Mouse (Mus musculus) thymus, adult 2 months (tissue): ENCODE data around the gene Usp39. TPM values are rescaled to one million over a fixed set of nuclear protein-coding genes. Genes with fewer than 3 reads are reported as not detected.

Source experiments
- DNase-seq: peaks from one replicate; pipeline ENCODE4 v3.0.0; 2021
- H3K27ac ChIP-seq: fragments of 200-500 bp; 2 replicates; pipeline ENCODE4 v1.5.1; 2012; ENCODE audit warnings: low read length, control low read depth; ENCODE audit not compliant: control insufficient read depth, insufficient read depth
- H3K27me3 ChIP-seq: fragments of 200-500 bp; 2 replicates; pipeline ENCODE4 v1.6.1; 2012; ENCODE audit warnings: mild to moderate bottlenecking, low read length, moderate library complexity, mixed read lengths; ENCODE audit not compliant: control insufficient read depth, insufficient read depth
- H3K36me3 ChIP-seq: fragments of 200-500 bp; 2 replicates; pipeline ENCODE4 v1.6.1; 2012; ENCODE audit warnings: mild to moderate bottlenecking, low read length, moderate library complexity; ENCODE audit not compliant: control insufficient read depth, insufficient read depth
- H3K4me1 ChIP-seq: fragments of 200-500 bp; replicated peaks from 2 replicates; pipeline ENCODE4 v1.6.1; 2012; ENCODE audit warnings: low read length; ENCODE audit not compliant: control insufficient read depth, insufficient read depth
- H3K4me3 ChIP-seq: fragments of 200-500 bp; 2 replicates; pipeline ENCODE4 v1.5.1; 2012; ENCODE audit warnings: mild to moderate bottlenecking, low read length, control low read depth, moderate library complexity; ENCODE audit not compliant: control insufficient read depth, insufficient read depth
- CTCF ChIP-seq: fragments of 200-500 bp; IDR thresholded peaks from 2 replicates; pipeline ENCODE4 v1.5.1; 2012; ENCODE audit warnings: mild to moderate bottlenecking, control low read depth, low read length, moderate library complexity, borderline replicate concordance; ENCODE audit not compliant: control insufficient read depth, poor library complexity, insufficient read depth; ENCODE audit errors: extremely low read depth
- POLR2A ChIP-seq: fragments of 200-500 bp; IDR thresholded peaks from 2 replicates; pipeline ENCODE4 v1.6.1; 2012; ENCODE audit warnings: mild to moderate bottlenecking, low read length, control low read depth, moderate library complexity; ENCODE audit not compliant: control insufficient read depth, poor library complexity, insufficient read depth; ENCODE audit errors: extremely low read depth
- WGBS: fragments of 180-500 bp; shearing (Covaris S2); methylation state at CpG from one replicate; pipeline ENCODE4 v1.1.7; 2018; 5-methylcytosine and 5-hydroxymethylcytosine counted together
- polyA plus RNA-seq: library from polyadenylated mRNA; depleted of rRNA; stranded (reverse); fragments of >200 nt; gene quantifications from 2 replicates; pipeline ENCODE4 v1.2.3, GENCODE M21; 2012

Usp39 gene
- polyA plus RNA-seq, 1 experiment: 35.6 TPM

DNA sequence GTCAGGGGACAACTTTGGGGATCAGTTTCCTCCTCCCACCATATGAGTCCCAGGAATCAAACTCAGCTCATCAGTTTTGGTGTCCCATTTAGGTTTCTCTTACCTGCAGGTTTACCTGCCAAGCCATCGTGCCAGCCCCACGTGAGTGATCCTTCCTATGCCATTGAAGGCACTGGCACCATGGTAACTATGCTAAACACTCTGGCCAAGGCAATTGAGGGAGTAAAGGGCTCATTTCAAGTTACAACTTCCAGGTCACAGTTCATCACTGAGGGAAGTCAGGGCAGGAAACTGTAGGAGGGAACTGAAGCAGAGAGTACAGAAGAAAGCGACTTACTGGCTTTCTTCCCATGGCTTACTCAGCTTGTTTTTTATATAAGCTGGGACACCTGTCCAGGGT is 21.3 kb upstream of the Usp39 start:
- 67% methylated on average over 3 of the region's 3 CpGs for WGBS
- no peak for DNase-seq
- H3K27ac ChIP-seq: no peak overlapping the region
- peaks cover 6% of the 10 kb centered on the region for H3K4me1 ChIP-seq
- no peak overlapping the region for H3K4me3 ChIP-seq
- no peak for TF ChIP-seq POLR2A
- TF ChIP-seq CTCF: no peak
- no peaks in the 10 kb centered on the region for H3K27me3 ChIP-seq
- no peaks in the 10 kb centered on the region for H3K36me3 ChIP-seq

- Histone ChIP-seq H3K4me1 (peaks cover 11% of the 10 kb centered on the region), H3K36me3 (0 out of 2 replicates have a peak, but pooled peaks cover 4% of the 10 kb centered on the region), H3K4me3 (no peak overlapping the region), H3K27me3 (no peaks in the 10 kb centered on the region), H3K27ac (no peak overlapping the region)
- DNase-seq: no peak
- 82% methylated on average over 6 of the region's 6 CpGs for WGBS
- TF ChIP-seq POLR2A (no peak), CTCF (no peak)
Observed at GRCm38 (mm10) chr6:72364985-72365384, 20.0 kb upstream of the Usp39 start.

DNA sequence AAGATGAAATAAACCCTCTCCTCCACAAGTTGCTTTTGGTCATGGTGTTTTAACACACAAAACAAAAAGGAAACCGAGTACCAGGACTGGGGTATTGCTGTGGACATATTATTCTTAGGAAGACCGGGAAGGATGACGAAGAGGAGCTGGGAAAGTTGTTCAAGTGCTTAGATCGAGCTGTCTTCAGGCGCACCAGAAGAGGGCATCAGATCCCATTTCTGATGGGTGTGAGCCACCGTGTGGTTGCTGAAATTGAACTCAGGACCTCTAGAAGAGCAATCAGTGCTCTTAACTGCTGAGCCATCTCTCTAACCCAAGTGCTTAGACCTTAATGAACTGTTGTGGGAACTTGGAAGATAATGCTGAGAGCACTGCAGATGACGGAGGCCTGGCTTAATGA is 19.0 kb upstream of the Usp39 start:
- 62% methylated on average over 7 of the region's 7 CpGs for WGBS

DNA sequence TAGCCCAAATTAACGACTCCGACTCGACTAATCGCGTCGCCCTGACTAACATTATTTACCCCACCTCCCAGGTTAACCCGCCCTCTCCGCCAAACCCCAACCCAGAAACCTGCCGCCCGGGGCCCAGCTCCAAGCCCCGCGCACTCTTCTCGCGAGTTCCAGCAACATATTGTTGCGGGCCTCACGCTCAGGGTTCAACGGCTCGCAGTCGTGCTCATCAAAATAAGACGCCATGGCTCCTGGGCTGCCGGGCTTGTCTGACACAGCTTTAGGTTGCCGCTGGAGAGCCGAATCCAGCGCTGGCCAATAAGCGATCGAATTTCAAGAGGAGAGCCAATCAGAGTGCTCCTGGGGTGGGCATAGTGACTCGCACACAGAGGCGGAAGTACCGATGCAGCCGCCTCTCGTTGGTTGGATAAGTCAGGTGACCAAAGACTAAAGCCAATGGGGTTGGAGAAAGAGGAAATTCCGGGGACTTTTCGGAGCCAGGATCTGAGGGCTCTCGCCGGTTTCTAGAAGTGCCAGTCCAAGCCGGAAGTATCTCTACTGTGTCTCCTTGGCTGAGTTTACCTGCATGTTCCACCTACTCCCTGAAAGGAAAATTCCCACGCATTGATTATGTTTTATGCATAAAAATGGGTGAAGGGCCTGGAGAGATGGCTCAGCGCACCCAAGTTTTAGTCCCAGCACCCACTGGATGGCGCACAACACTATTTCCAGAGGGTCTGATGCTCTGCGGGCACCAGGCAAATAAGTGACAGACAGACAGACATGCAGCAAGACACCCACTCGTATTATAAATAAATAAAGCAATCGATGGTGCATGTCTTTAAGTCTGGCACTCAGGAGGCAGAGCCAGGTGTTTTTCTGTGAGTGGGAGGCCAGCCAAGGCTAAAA is 17.4 kb upstream of the Usp39 start:
- peak overlapping the region; percentile 70 for H3K4me3 ChIP-seq
- DNase-seq: peak; percentile 97
- H3K27ac ChIP-seq: peak overlapping the region; percentile 79
- TF ChIP-seq CTCF: no peak
- TF ChIP-seq POLR2A: peak; percentile 73
- peaks cover 11% of the 10 kb centered on the region for H3K4me1 ChIP-seq
- H3K27me3 ChIP-seq: no peaks in the 10 kb centered on the region
- under 1% methylated on average over 42 of the region's 42 CpGs for WGBS
- peaks cover 13% of the 10 kb centered on the region; the same call in 1 of the 2 replicates for H3K36me3 ChIP-seq

More for the DNA sequence above, 19.0 kb upstream of the Usp39 start:
- Histone ChIP-seq H3K27me3 (no peaks in the 10 kb centered on the region), H3K4me3 (no peak overlapping the region), H3K27ac (no peak overlapping the region), H3K36me3 (peaks cover 13% of the 10 kb centered on the region; the same call in 1 of the 2 replicates), H3K4me1 (peaks cover 11% of the 10 kb centered on the region)
- no peak for DNase-seq
- no peak for TF ChIP-seq POLR2A
- no peak for TF ChIP-seq CTCF

DNA sequence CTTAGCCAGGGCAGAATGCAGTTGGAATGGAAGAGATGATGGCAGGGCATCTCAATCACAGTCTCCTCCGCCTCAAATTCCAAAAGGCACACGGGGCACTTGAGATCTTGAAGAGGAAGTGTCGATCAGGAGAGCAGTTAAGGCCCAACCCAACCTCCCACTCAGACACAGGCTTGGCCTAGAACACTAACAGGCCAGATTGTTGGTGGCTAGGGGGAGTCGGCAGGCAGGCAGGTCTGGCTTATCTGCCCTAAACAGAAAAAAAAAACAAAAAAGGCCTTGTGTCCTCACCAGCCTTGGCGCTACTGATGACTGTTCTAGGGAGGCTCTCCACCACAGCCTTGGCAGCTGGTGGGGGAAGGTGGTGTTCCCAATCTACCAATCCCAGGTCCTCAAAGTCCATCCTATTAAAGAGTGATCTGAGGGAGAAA is 16.2 kb upstream of the Usp39 start:
- Histone ChIP-seq H3K4me3 (no peak overlapping the region), H3K36me3 (peaks cover 13% of the 10 kb centered on the region; the same call in 1 of the 2 replicates), H3K4me1 (peaks cover 9% of the 10 kb centered on the region), H3K27ac (no peak overlapping the region), H3K27me3 (no peaks in the 10 kb centered on the region)
- DNase-seq: no peak
- TF ChIP-seq POLR2A (no peak), CTCF (no peak)
- 66% methylated on average over 5 of the region's 5 CpGs for WGBS

- Histone ChIP-seq H3K4me1 (peaks cover 11% of the 10 kb centered on the region), H3K36me3 (peaks cover 13% of the 10 kb centered on the region; the same call in 1 of the 2 replicates)
- no peak for DNase-seq
Observed at GRCm38 (mm10) chr6:72360599-72360935, 15.6 kb upstream of the Usp39 start.

More at GRCm38 (mm10) chr6:72360599-72360935, 15.6 kb upstream of the Usp39 start:
- 95% methylated on average over 7 of the region's 7 CpGs for WGBS
- TF ChIP-seq POLR2A: no peak
- no peak for TF ChIP-seq CTCF
- no peak overlapping the region for H3K4me3 ChIP-seq
- peaks cover 2% of the 10 kb centered on the region; the same call in 1 of the 2 replicates for H3K27me3 ChIP-seq
- no peak overlapping the region for H3K27ac ChIP-seq
